Mouse (Mus musculus) heart, adult 2 months (tissue): Measurements from ENCODE around the gene BC025920.

Source experiments
- EP300 ChIP-seq: fragments of 200-500 bp; IDR thresholded peaks from 2 replicates; pipeline ENCODE4 v1.6.1; 2011; ENCODE audit warnings: low read depth, low read length, control low read depth; ENCODE audit not compliant: insufficient read depth
- POLR2A ChIP-seq: fragments of 200-500 bp; IDR thresholded peaks from 2 replicates; pipeline ENCODE4 v1.6.1; 2011; ENCODE audit warnings: mild to moderate bottlenecking, low read depth, low read length, control low read depth; ENCODE audit not compliant: insufficient read depth

DNA sequence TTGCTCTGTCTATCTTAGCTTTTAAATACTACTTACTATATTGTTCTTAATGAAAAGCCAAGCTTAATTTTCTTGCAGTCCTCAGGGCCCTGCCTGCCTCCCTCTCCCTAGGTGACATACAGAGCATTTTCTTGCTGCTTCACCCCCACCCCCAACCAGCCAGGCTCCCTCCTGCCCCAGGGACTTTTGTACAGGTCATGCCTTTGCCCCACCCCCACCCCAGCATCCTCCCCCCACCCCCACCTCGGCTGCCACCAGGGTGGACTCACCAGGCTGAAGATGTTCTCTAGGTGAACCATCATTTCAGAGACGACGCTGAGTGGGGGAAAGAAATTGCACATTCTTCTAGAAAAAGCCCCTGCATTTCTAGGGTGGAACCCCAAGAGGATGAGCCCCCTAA lies 7.7 kb upstream of the BC025920 start:
- TF ChIP-seq EP300: no peak
- TF ChIP-seq POLR2A: no peak
